Comparison of ENCODE assay signal across 1 mouse cellular context in the genomic region with DNA sequence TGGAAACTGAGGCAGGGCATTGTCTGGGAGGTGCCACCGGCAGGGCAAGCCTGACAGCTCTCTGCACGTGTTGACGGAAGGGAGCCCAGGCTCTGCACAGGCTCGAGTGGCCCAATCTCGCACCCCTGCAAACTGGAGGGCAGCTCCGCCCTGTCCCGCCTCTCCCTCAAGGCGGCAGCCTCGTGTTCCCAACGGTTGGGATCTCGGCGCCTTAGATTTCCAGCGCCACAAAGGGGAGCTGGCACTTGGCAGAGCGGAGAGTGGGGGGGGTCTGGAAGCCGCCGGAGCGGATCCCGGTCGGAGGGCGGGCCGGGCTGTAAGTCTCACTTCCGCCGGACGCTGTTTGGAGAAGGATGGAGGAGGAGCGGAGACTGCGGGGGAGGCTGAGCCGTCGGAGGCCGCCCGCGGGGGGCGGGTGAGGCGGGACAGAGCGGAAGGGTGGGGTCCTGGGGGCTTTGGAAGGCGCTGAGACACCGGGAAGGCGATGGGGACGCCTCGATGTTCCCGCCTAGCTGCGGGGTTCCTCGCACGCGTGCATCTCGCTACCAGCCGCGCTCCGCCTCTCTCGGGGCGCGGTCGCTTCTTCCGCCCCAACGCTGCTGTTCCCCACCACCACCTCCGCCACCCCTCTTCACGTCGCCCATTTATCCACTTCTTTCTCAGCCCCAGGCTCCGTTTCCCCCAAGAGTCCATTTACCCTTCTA.
TF ChIP-seq lines count a peak whose summit lies in the region.

Gene Faap20 (plus strand): TSS at position 155 of the 704 bp plus-strand sequence.

TF ChIP-seq in MEL, 35 proteins besides CTCF, POLR2A, EP300 and RAD21 (continued from another document):
- TF ChIP-seq MAZ (IDR thresholded peaks at IDR 0.05; ENCODE audit: low read depth, low read length): peak; percentile 77; the same call in 1 of the 2 replicates
- TF ChIP-seq MYC (IDR thresholded peaks at IDR 0.05; ENCODE audit: low read depth, low read length): 0 out of 2 replicates have a peak, but pooled peaks have one; percentile 52
- TF ChIP-seq CHD2 (IDR thresholded peaks at IDR 0.05; ENCODE audit: low read length): no peak
- peak; percentile 65 for TF ChIP-seq HCFC1 (IDR thresholded peaks at IDR 0.05; ENCODE audit: low read depth, low read length)
- no peak for TF ChIP-seq MAFK (IDR thresholded peaks at IDR 0.05; ENCODE audit: borderline replicate concordance, low read depth, low read length)
- no peak for TF ChIP-seq BHLHE40 (IDR thresholded peaks at IDR 0.05; ENCODE audit: borderline replicate concordance, low read depth, low read length)
- no peak for TF ChIP-seq JUND (IDR thresholded peaks at IDR 0.05; ENCODE audit: low read depth, low read length)
- peak; percentile 64 for TF ChIP-seq SIN3A (IDR thresholded peaks at IDR 0.05; ENCODE audit: low read length)
- 0 out of 2 replicates have a peak, but pooled peaks have one; percentile 31 for TF ChIP-seq ETS1 (IDR thresholded peaks at IDR 0.05; ENCODE audit: low read depth, low read length)
- peak; percentile 57 for TF ChIP-seq TBP (IDR thresholded peaks at IDR 0.05; ENCODE audit: low read depth, low read length)
- TF ChIP-seq ELF1 (IDR thresholded peaks at IDR 0.05; ENCODE audit: low read depth, low read length): peak; percentile 50
- no peak for TF ChIP-seq ZNF384 (IDR thresholded peaks at IDR 0.05; ENCODE audit: low read depth, low read length)
- TF ChIP-seq ZC3H11A (IDR thresholded peaks at IDR 0.05; ENCODE audit: low read depth, low read length): no peak
- TF ChIP-seq E2F4 (IDR thresholded peaks at IDR 0.05; ENCODE audit: borderline replicate concordance, low read depth, low read length): peak; percentile 87; the same call in 1 of the 2 replicates
- no peak for TF ChIP-seq USF1 (IDR thresholded peaks at IDR 0.05; ENCODE audit: low read depth, low read length)
- TF ChIP-seq RCOR1 (IDR thresholded peaks at IDR 0.05; ENCODE audit: low read depth, low read length): no peak
- TF ChIP-seq TCF12 (IDR thresholded peaks at IDR 0.05; ENCODE audit: low read depth, low read length): peak; percentile 41; the same call in 1 of the 2 replicates
- no peak for TF ChIP-seq TAL1 (IDR thresholded peaks at IDR 0.05; ENCODE audit: low read length)
- no peak for TF ChIP-seq KAT2A (conservative IDR thresholded peaks at IDR 0.05; ENCODE audit: low read depth, low read length)
- TF ChIP-seq ZMIZ1 (IDR thresholded peaks at IDR 0.05; ENCODE audit: low read depth, low read length): peak; percentile 83
- TF ChIP-seq MXI1 (IDR thresholded peaks at IDR 0.05; ENCODE audit: low read depth, low read length): peak; percentile 62
- no peak for TF ChIP-seq GABPA (IDR thresholded peaks at IDR 0.05; ENCODE audit: low read depth, low read length)
- TF ChIP-seq ZKSCAN1 (IDR thresholded peaks at IDR 0.05; ENCODE audit: low read depth, low read length): no peak
- no peak for TF ChIP-seq POLR2AphosphoS5 (IDR thresholded peaks at IDR 0.05; ENCODE audit: borderline replicate concordance, low read depth, low read length)
- TF ChIP-seq MYB (IDR thresholded peaks at IDR 0.05; ENCODE audit: low read depth, low read length): no peak
- no peak for TF ChIP-seq CHD1 (IDR thresholded peaks at IDR 0.05; ENCODE audit: low read depth, low read length)
- TF ChIP-seq MEF2A (IDR thresholded peaks at IDR 0.05; ENCODE audit: extremely low read depth, insufficient replicate concordance, low read depth, low read length, poor library complexity, severe bottlenecking): no peak
- no peak for TF ChIP-seq SMC3 (IDR thresholded peaks at IDR 0.05; ENCODE audit: low read depth, low read length)
- 0 out of 2 replicates have a peak, but pooled peaks have one; percentile 1 for TF ChIP-seq NRF1 (IDR thresholded peaks at IDR 0.05; ENCODE audit: insufficient read depth, low read depth, low read length, poor library complexity, severe bottlenecking)
